Mouse (Mus musculus) CH12.LX (cell line): ENCODE data around the gene Ifrd1.

Source experiments
- CTCF ChIP-seq, 2 experiments: IDR thresholded peaks in 1 of 2; conservative IDR thresholded peaks in 1 of 2; 2 replicates each; pipeline ENCODE4 v1.5.1; 2011 to 2012; ENCODE audit warnings: low read depth in 2 of 2, low read length in 2 of 2, improper control_type of control experiment in 1 of 2, inconsistent platforms in 1 of 2, mild to moderate bottlenecking in 1 of 2, moderate library complexity in 1 of 2
- EP300 ChIP-seq: IDR thresholded peaks from 2 replicates; pipeline ENCODE4 v1.6.1; 2011; ENCODE audit warnings: low read length, improper control_type of control experiment
- ETS1 ChIP-seq: conservative IDR thresholded peaks from 2 replicates; pipeline ENCODE4 v1.6.1; 2012; ENCODE audit warnings: low read depth, mild to moderate bottlenecking, inconsistent platforms, low read length, improper control_type of control experiment, moderate library complexity
- GABPA ChIP-seq: IDR thresholded peaks from 2 replicates; pipeline ENCODE4 v1.6.1; 2012; ENCODE audit warnings: low read depth, low read length, improper control_type of control experiment, inconsistent platforms; ENCODE audit not compliant: insufficient replicate concordance
- MAX ChIP-seq: IDR thresholded peaks from 2 replicates; pipeline ENCODE4 v1.6.1; 2011; ENCODE audit warnings: low read length, improper control_type of control experiment
- TCF12 ChIP-seq: IDR thresholded peaks from 2 replicates; pipeline ENCODE4 v1.6.1; 2014; ENCODE audit warnings: low read depth, mild to moderate bottlenecking, inconsistent platforms, low read length, improper control_type of control experiment
- UBTF ChIP-seq: IDR thresholded peaks from 2 replicates; pipeline ENCODE4 v1.6.1; 2012; ENCODE audit warnings: low read depth, mild to moderate bottlenecking, inconsistent platforms, low read length, improper control_type of control experiment, moderate library complexity
- USF2 ChIP-seq: conservative IDR thresholded peaks from 2 replicates; pipeline ENCODE4 v1.6.1; 2011; ENCODE audit warnings: low read depth, low read length, improper control_type of control experiment

DNA sequence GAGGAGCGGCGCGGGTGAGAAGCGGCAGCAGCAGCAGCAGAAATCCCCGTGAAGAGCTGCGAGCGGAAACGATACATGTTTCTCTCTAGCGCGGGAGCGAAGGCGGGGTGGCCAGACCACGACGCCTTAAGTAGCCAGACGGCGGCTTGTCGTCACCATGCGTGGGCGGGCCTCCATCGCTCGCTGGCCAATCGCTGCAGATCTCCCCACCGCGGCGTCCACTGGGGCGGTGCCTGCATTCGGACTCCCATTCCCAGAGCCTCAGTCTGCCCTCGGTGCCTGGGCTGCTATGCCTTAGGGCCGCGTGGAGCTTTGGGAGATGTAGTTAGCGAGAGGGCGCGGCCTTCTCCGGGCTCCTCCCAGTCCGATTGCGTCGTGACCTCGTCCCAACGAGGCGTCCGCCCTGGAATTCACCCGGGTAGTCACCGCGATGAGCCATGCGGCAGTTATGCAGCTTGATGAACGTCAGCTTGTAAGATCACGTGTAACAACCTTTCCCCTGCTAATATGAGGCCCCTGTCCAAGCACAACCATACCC lies 25.2 kb downstream of the Ifrd1 start:
- TF ChIP-seq CTCF (conservative IDR thresholded peaks at IDR 0.05 in 1 of 2, IDR thresholded peaks at IDR 0.05 in 1 of 2; ENCODE audit: low read depth in 2 of 2, low read length in 2 of 2), result no peak
- TF ChIP-seq EP300, result no peak
- peak; percentile 93 for TF ChIP-seq MAX
- TF ChIP-seq GABPA, result peak; percentile 91; the same call in 1 of the 2 replicates
- no peak for TF ChIP-seq UBTF
- peak; percentile 57; the same call in 1 of the 2 replicates for TF ChIP-seq ETS1
- TF ChIP-seq USF2, result peak; percentile 27; the same call in 1 of the 2 replicates
- TF ChIP-seq TCF12, result peak; percentile 78
